Mouse (Mus musculus): ENCODE results near the gene Brat1.
"Not testable (repeated sequence)": the region's sequence is repeated elsewhere in the genome, so short reads cannot be mapped to it uniquely, and the experiment has no call there.

Gene Brat1

GRCm38 (mm10) chr5:140704378-140705251 lies at the start of gene Brat1:
TSS of gene Brat1 (plus strand) at chr5:140705011.
- peak; percentile 97 for DNase-seq (ENCODE audit: low spot score)

- no peak for DNase-seq (ENCODE audit: low spot score)
Measured at GRCm38 (mm10) chr5:140659607-140660272, 45.1 kb upstream of the Brat1 start.

GRCm38 (mm10) chr5:140660398-140660797 lies 44.4 kb upstream of the Brat1 start:
- DNase-seq (ENCODE audit: low spot score), result no peak

- DNase-seq (ENCODE audit: low spot score), result no peak
Measured at GRCm38 (mm10) chr5:140661427-140661826, 43.4 kb upstream of the Brat1 start.

- no peak for DNase-seq (ENCODE audit: low spot score)
Measured at GRCm38 (mm10) chr5:140661875-140662643, 42.8 kb upstream of the Brat1 start.

GRCm38 (mm10) chr5:140662741-140663592 lies 41.8 kb upstream of the Brat1 start:
- DNase-seq (ENCODE audit: low spot score), result no peak

GRCm38 (mm10) chr5:140663621-140664180 lies 41.1 kb upstream of the Brat1 start:
- no peak for DNase-seq (ENCODE audit: low spot score)

- DNase-seq (ENCODE audit: low spot score), result no peak
Measured at GRCm38 (mm10) chr5:140672115-140672514, 32.7 kb upstream of the Brat1 start.

- not testable (repeated sequence) for DNase-seq (ENCODE audit: low spot score)
Measured at GRCm38 (mm10) chr5:140672603-140673002, 32.2 kb upstream of the Brat1 start.

GRCm38 (mm10) chr5:140674036-140674435 lies 30.8 kb upstream of the Brat1 start:
- DNase-seq (ENCODE audit: low spot score), result no peak

- DNase-seq (ENCODE audit: low spot score), result no peak
Measured at GRCm38 (mm10) chr5:140675079-140675478, 29.7 kb upstream of the Brat1 start.

GRCm38 (mm10) chr5:140675640-140676039 lies 29.2 kb upstream of the Brat1 start:
- no peak for DNase-seq (ENCODE audit: low spot score)

- DNase-seq (ENCODE audit: low spot score), result no peak
Measured at GRCm38 (mm10) chr5:140677137-140677536, 27.7 kb upstream of the Brat1 start.

GRCm38 (mm10) chr5:140680051-140680450 lies 24.8 kb upstream of the Brat1 start:
- no peak for DNase-seq (ENCODE audit: low spot score)

- no peak for DNase-seq (ENCODE audit: low spot score)
Measured at GRCm38 (mm10) chr5:140680950-140681349, 23.9 kb upstream of the Brat1 start.

- no peak for DNase-seq (ENCODE audit: low spot score)
Measured at GRCm38 (mm10) chr5:140682113-140682512, 22.7 kb upstream of the Brat1 start.

GRCm38 (mm10) chr5:140684343-140685148 lies 20.3 kb upstream of the Brat1 start:
- DNase-seq (ENCODE audit: low spot score), result no peak

- no peak for DNase-seq (ENCODE audit: low spot score)
Measured at GRCm38 (mm10) chr5:140688434-140688833, 16.4 kb upstream of the Brat1 start.

GRCm38 (mm10) chr5:140695987-140696386 lies 8.8 kb upstream of the Brat1 start:
- DNase-seq (ENCODE audit: low spot score), result no peak

- no peak for DNase-seq (ENCODE audit: low spot score)
Measured at GRCm38 (mm10) chr5:140699776-140700175, 5.0 kb upstream of the Brat1 start.
